Mouse (Mus musculus): Measurements from ENCODE around the gene Man2b1. TPM values are rescaled to one million over a fixed set of nuclear protein-coding genes. Genes with fewer than 3 reads are reported as not detected.

Man2b1 gene
- total and polyA plus RNA-seq, 3 experiments = 25.4 to 37.3 (median 26.8) TPM

- Histone ChIP-seq H3K9ac (ENCODE audit: low read depth, low read length) (no peak overlapping the region), H3K36me3 (ENCODE audit: control insufficient read depth, insufficient read depth, low read length) (no peaks in the 10 kb centered on the region), H3K27ac (peak overlapping the region; percentile 97), H3K4me3 (no peak overlapping the region; the same call in 1 of the 2 replicates), H3K4me1 (ENCODE audit: control insufficient read depth, insufficient read depth, low read length) (peaks cover 5% of the 10 kb centered on the region), H3K79me2 (replicated peaks; ENCODE audit: control insufficient read depth, insufficient read depth, low read length) (no peaks in the 10 kb centered on the region), H3K27me3 (ENCODE audit: control insufficient read depth, insufficient read depth, low read length) (no peaks in the 10 kb centered on the region)
- intact Hi-C loops (cut with DNase I) = loop anchor here (1.0 to 10.0 kb wide), 4 partner anchors 11 to 484 kb away; partner anchors contain the start of genes 4921524J17Rik, Dnaja2, Fbxw9 and Tnpo2
- TF ChIP-seq POLR2A (IDR thresholded peaks at IDR 0.05; ENCODE audit: insufficient read depth, low read depth, low read length) = no peak
- no peak for TF ChIP-seq CTCF (IDR thresholded peaks at IDR 0.05)
- no peak for TF ChIP-seq EP300 (IDR thresholded peaks at IDR 0.05; ENCODE audit: insufficient read depth, low read depth, low read length)
- WGBS = 82% methylated on average over 5 of the region's 5 CpGs
- DNase-seq = no peak
Observed at GRCm38 (mm10) chr8:85071041-85071440, 12.0 kb upstream of the Man2b1 start.

DNA sequence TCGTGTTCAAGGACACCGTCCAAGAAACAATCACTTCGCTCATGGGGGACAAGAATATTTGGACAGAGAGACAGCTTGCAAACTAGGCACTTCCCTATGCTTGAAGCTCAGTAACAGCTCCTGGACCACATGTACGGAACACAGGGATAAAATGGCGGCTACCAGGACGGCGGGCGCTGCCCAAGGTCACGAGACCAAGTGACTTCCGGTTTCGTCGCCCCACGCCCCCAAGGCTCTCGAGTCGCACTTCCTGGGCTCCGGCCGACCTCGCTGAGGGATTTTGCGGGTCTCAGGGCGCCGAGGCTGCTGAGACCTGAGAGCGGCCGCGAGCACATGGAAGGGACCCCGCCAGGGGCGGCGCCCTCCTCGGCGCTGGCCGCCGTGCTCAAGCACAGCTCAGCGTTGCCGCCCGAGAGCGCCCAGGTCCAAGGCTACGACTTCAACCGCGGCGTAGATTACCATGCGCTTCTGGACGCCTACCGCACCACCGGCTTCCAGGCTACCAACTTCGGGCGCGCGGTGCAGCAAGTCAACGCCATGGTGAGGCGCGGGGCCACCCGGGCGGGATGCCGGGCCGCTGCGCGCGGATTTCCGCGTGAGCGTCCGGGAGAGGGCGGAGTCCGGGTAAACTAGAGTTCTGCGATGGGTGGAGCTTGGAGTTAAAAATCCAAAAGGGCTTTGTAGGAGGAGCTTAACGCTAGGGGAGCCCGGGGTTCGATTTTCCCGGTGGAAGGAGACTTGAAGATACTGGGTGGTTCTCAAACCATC lies 11.4 kb upstream of the Man2b1 start, which contains the start of gene Dhps:
Dhps (plus strand) TSS at position 244 of the 768 bp plus-strand sequence.
- Histone ChIP-seq H3K4me1 (ENCODE audit: control insufficient read depth, insufficient read depth, low read length) (peaks cover 5% of the 10 kb centered on the region), H3K79me2 (replicated peaks; ENCODE audit: control insufficient read depth, insufficient read depth, low read length) (no peaks in the 10 kb centered on the region), H3K36me3 (ENCODE audit: control insufficient read depth, insufficient read depth, low read length) (no peaks in the 10 kb centered on the region), H3K9ac (ENCODE audit: low read depth, low read length) (peak within 1 kb of the TSS; percentile 95), H3K27ac (peak within 1 kb of the TSS; percentile 97), H3K27me3 (ENCODE audit: control insufficient read depth, insufficient read depth, low read length) (no peaks in the 10 kb centered on the region), H3K4me3 (peak within 1 kb of the TSS; percentile 95)
- DNase-seq = peak; percentile 90 to 92
- under 1% methylated on average over 68 of the region's 68 CpGs for WGBS
- TF ChIP-seq CTCF (IDR thresholded peaks at IDR 0.05) (peak; percentile 34; the same call in 1 of the 2 replicates), EP300 (IDR thresholded peaks at IDR 0.05; ENCODE audit: insufficient read depth, low read depth, low read length) (peak; percentile 61; the same call in 1 of the 2 replicates), POLR2A (IDR thresholded peaks at IDR 0.05; ENCODE audit: insufficient read depth, low read depth, low read length) (peak; percentile 78)
- intact Hi-C loops (cut with DNase I) = loop anchor here (1.0 to 10.0 kb wide), 4 partner anchors 11 to 483 kb away; partner anchors contain the start of genes 4921524J17Rik, Dnaja2, Fbxw9 and Tnpo2

GRCm38 (mm10) chr8:85072364-85072929 lies 10.6 kb upstream of the Man2b1 start:
- no peak for DNase-seq
- TF ChIP-seq CTCF (IDR thresholded peaks at IDR 0.05) (no peak), EP300 (IDR thresholded peaks at IDR 0.05; ENCODE audit: insufficient read depth, low read depth, low read length) (no peak), POLR2A (IDR thresholded peaks at IDR 0.05; ENCODE audit: insufficient read depth, low read depth, low read length) (no peak)
- peak overlapping the region; percentile 61 for H3K9ac ChIP-seq (ENCODE audit: low read depth, low read length)
- peak overlapping the region; percentile 97 for H3K27ac ChIP-seq
- H3K79me2 ChIP-seq (replicated peaks; ENCODE audit: control insufficient read depth, insufficient read depth, low read length) = no peaks in the 10 kb centered on the region
- H3K27me3 ChIP-seq (ENCODE audit: control insufficient read depth, insufficient read depth, low read length) = no peaks in the 10 kb centered on the region
- peaks cover 6% of the 10 kb centered on the region for H3K4me1 ChIP-seq (ENCODE audit: control insufficient read depth, insufficient read depth, low read length)
- H3K4me3 ChIP-seq = peak overlapping the region; percentile 95
- H3K36me3 ChIP-seq (ENCODE audit: control insufficient read depth, insufficient read depth, low read length) = no peaks in the 10 kb centered on the region
- intact Hi-C loops (cut with DNase I) = loop anchor here (5.0 to 10.0 kb wide), 3 partner anchors 35 to 482 kb away; partner anchors contain the start of genes 4921524J17Rik, Dnaja2 and Tnpo2
- WGBS = 32% methylated on average over 9 of the region's 9 CpGs

DNA sequence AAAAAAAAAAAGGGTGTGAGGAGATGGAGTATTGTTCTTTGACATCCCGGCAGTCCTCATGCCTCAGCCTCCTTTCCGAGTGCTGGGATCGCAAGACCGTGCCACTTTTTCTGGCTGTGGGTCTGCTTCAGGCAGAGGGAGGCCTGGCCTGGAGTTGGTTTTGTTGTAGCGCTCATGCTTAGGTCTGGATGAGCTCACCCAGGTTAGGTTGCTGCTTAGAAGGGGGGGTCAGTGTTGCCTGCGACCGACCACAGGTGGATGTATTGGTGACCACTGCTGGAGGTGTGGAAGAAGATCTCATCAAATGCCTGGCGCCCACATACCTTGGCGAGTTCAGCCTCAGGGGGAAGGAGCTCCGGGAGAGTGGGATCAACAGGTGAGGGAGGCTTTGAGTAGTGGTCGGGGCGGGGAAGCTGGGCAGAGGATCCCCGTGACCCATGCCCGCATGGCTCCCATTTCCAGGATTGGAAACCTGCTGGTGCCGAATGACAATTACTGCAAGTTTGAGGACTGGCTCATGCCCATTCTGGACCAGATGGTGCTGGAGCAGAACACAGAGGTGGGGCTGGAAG lies 9.9 kb upstream of the Man2b1 start:
- TF ChIP-seq POLR2A (IDR thresholded peaks at IDR 0.05; ENCODE audit: insufficient read depth, low read depth, low read length) (no peak), CTCF (IDR thresholded peaks at IDR 0.05) (no peak), EP300 (IDR thresholded peaks at IDR 0.05; ENCODE audit: insufficient read depth, low read depth, low read length) (no peak)
- WGBS = 86% methylated on average over 15 of the region's 15 CpGs
- H3K4me3 ChIP-seq = no peak overlapping the region
- H3K79me2 ChIP-seq (replicated peaks; ENCODE audit: control insufficient read depth, insufficient read depth, low read length) = no peaks in the 10 kb centered on the region
- H3K27ac ChIP-seq = no peak overlapping the region
- no peaks in the 10 kb centered on the region for H3K27me3 ChIP-seq (ENCODE audit: control insufficient read depth, insufficient read depth, low read length)
- intact Hi-C loops (cut with DNase I) = loop anchor here (5.0 to 10.0 kb wide), 3 partner anchors 36 to 482 kb away; partner anchors contain the start of genes 4921524J17Rik, Dnaja2 and Tnpo2
- DNase-seq = no peak
- no peaks in the 10 kb centered on the region for H3K36me3 ChIP-seq (ENCODE audit: control insufficient read depth, insufficient read depth, low read length)
- no peak overlapping the region for H3K9ac ChIP-seq (ENCODE audit: low read depth, low read length)
- H3K4me1 ChIP-seq (ENCODE audit: control insufficient read depth, insufficient read depth, low read length) = peaks cover 6% of the 10 kb centered on the region

- H3K4me1 ChIP-seq (ENCODE audit: control insufficient read depth, insufficient read depth, low read length) = peaks cover 6% of the 10 kb centered on the region
- WGBS = 79% methylated on average over 10 of the region's 10 CpGs
- no peak overlapping the region for H3K4me3 ChIP-seq
- no peak for TF ChIP-seq EP300 (IDR thresholded peaks at IDR 0.05; ENCODE audit: insufficient read depth, low read depth, low read length)
- TF ChIP-seq CTCF (IDR thresholded peaks at IDR 0.05) = no peak
- no peak for TF ChIP-seq POLR2A (IDR thresholded peaks at IDR 0.05; ENCODE audit: insufficient read depth, low read depth, low read length)
- no peak overlapping the region for H3K9ac ChIP-seq (ENCODE audit: low read depth, low read length)
- intact Hi-C loops (cut with DNase I) = loop anchor here (5.0 to 10.0 kb wide), 3 partner anchors 37 to 481 kb away; partner anchors contain the start of genes 4921524J17Rik, Dnaja2 and Tnpo2
- H3K79me2 ChIP-seq (replicated peaks; ENCODE audit: control insufficient read depth, insufficient read depth, low read length) = no peaks in the 10 kb centered on the region
- no peaks in the 10 kb centered on the region for H3K36me3 ChIP-seq (ENCODE audit: control insufficient read depth, insufficient read depth, low read length)
- DNase-seq = no peak
- no peak overlapping the region for H3K27ac ChIP-seq
- H3K27me3 ChIP-seq (ENCODE audit: control insufficient read depth, insufficient read depth, low read length) = no peaks in the 10 kb centered on the region
Observed at GRCm38 (mm10) chr8:85074167-85074566, 8.9 kb upstream of the Man2b1 start.
